Mouse (Mus musculus): ENCODE measurements around the gene Alpl. TPM values are rescaled to one million over a fixed set of nuclear protein-coding genes. Genes with fewer than 3 reads are reported as not detected.

Gene Alpl
- polyA plus RNA-seq, 1 experiment from 2014 or later, result 15.5 TPM

GRCm38 (mm10) chr4:137724766-137725165 lies 71.4 kb downstream of the Alpl start:
- Histone ChIP-seq H3K4me2 (ENCODE audit: low read depth, low read length) (peak overlapping the region; percentile 32; the same call in 1 of the 2 replicates), H3K9ac (ENCODE audit: low read depth, low read length) (no peak overlapping the region), H3K27me3 (ENCODE audit: control insufficient read depth, insufficient read depth, low read depth, low read length) (peaks cover 42% of the 10 kb centered on the region), H3K27ac (ENCODE audit: low read length) (no peak overlapping the region), H3K36me3 (ENCODE audit: control insufficient read depth, insufficient read depth) (no peaks in the 10 kb centered on the region), H3K9me3 (replicated peaks; ENCODE audit: control insufficient read depth, low read length) (no peaks in the 10 kb centered on the region), H3K4me1 (ENCODE audit: control insufficient read depth, low read depth, low read length) (peaks cover 15% of the 10 kb centered on the region), H3K4me3 (ENCODE audit: low read depth, low read length) (no peak overlapping the region; the same call in 1 of the 2 replicates)
- peak; percentile 22; the same call in 1 of the 2 replicates for ATAC-seq (ENCODE audit: low read depth)
- 34% methylated on average over 8 of the region's 8 CpGs for whole genome bisulfite sequencing (ENCODE audit: insufficient replicate concordance)

GRCm38 (mm10) chr4:137724212-137724611 lies 72.0 kb downstream of the Alpl start:
- Histone ChIP-seq H3K4me3 (ENCODE audit: low read depth, low read length) (peak overlapping the region; percentile 40), H3K36me3 (ENCODE audit: control insufficient read depth, insufficient read depth) (no peaks in the 10 kb centered on the region), H3K4me2 (ENCODE audit: low read depth, low read length) (peak overlapping the region; percentile 32; the same call in 1 of the 2 replicates), H3K9ac (ENCODE audit: low read depth, low read length) (no peak overlapping the region; the same call in 1 of the 2 replicates), H3K4me1 (ENCODE audit: control insufficient read depth, low read depth, low read length) (peaks cover 15% of the 10 kb centered on the region), H3K27me3 (ENCODE audit: control insufficient read depth, insufficient read depth, low read depth, low read length) (peaks cover 36% of the 10 kb centered on the region), H3K27ac (ENCODE audit: low read length) (no peak overlapping the region), H3K9me3 (replicated peaks; ENCODE audit: control insufficient read depth, low read length) (no peaks in the 10 kb centered on the region)
- peak; percentile 42 for ATAC-seq (ENCODE audit: low read depth)
- 37% methylated on average over 11 of the region's 11 CpGs for WGBS (ENCODE audit: insufficient replicate concordance)

- Histone ChIP-seq H3K36me3 (ENCODE audit: control insufficient read depth, insufficient read depth) (no peaks in the 10 kb centered on the region), H3K4me3 (ENCODE audit: low read depth, low read length) (no peak overlapping the region), H3K4me2 (ENCODE audit: low read depth, low read length) (peak overlapping the region; percentile 32), H3K9ac (ENCODE audit: low read depth, low read length) (no peak overlapping the region), H3K4me1 (ENCODE audit: control insufficient read depth, low read depth, low read length) (peaks cover 11% of the 10 kb centered on the region), H3K27ac (ENCODE audit: low read length) (no peak overlapping the region), H3K9me3 (replicated peaks; ENCODE audit: control insufficient read depth, low read length) (no peaks in the 10 kb centered on the region), H3K27me3 (ENCODE audit: control insufficient read depth, insufficient read depth, low read depth, low read length) (peaks cover 34% of the 10 kb centered on the region)
- WGBS (ENCODE audit: insufficient replicate concordance), result 25% methylated on average over 25 of the region's 25 CpGs
- no peak for ATAC-seq (ENCODE audit: low read depth)
Observed at GRCm38 (mm10) chr4:137723527-137723926, 72.7 kb downstream of the Alpl start.

GRCm38 (mm10) chr4:137722692-137723427 lies 73.3 kb downstream of the Alpl start:
- Histone ChIP-seq H3K36me3 (ENCODE audit: control insufficient read depth, insufficient read depth) (no peaks in the 10 kb centered on the region), H3K9ac (ENCODE audit: low read depth, low read length) (no peak overlapping the region), H3K4me1 (ENCODE audit: control insufficient read depth, low read depth, low read length) (peaks cover 9% of the 10 kb centered on the region), H3K27ac (ENCODE audit: low read length) (no peak overlapping the region), H3K9me3 (replicated peaks; ENCODE audit: control insufficient read depth, low read length) (no peaks in the 10 kb centered on the region), H3K4me3 (ENCODE audit: low read depth, low read length) (no peak overlapping the region), H3K27me3 (ENCODE audit: control insufficient read depth, insufficient read depth, low read depth, low read length) (peaks cover 27% of the 10 kb centered on the region), H3K4me2 (ENCODE audit: low read depth, low read length) (no peak overlapping the region)
- no peak for ATAC-seq (ENCODE audit: low read depth)
- WGBS (ENCODE audit: insufficient replicate concordance), result 14% methylated on average over 12 of the region's 12 CpGs

- Histone ChIP-seq H3K4me2 (ENCODE audit: low read depth, low read length) (no peak overlapping the region), H3K4me3 (ENCODE audit: low read depth, low read length) (no peak overlapping the region), H3K9me3 (replicated peaks; ENCODE audit: control insufficient read depth, low read length) (no peaks in the 10 kb centered on the region), H3K4me1 (ENCODE audit: control insufficient read depth, low read depth, low read length) (peaks cover 4% of the 10 kb centered on the region), H3K36me3 (ENCODE audit: control insufficient read depth, insufficient read depth) (no peaks in the 10 kb centered on the region), H3K27me3 (ENCODE audit: control insufficient read depth, insufficient read depth, low read depth, low read length) (peaks cover 21% of the 10 kb centered on the region), H3K9ac (ENCODE audit: low read depth, low read length) (no peak overlapping the region), H3K27ac (ENCODE audit: low read length) (no peak overlapping the region)
- no peak for ATAC-seq (ENCODE audit: low read depth)
- WGBS (ENCODE audit: insufficient replicate concordance), result 68% methylated on average over 3 of the region's 3 CpGs
Observed at GRCm38 (mm10) chr4:137722230-137722629, 74.0 kb downstream of the Alpl start.

- H3K27ac ChIP-seq (ENCODE audit: low read length), result no peak overlapping the region
- WGBS (ENCODE audit: insufficient replicate concordance), result 75% methylated on average over 15 of the region's 15 CpGs
- no peaks in the 10 kb centered on the region for H3K36me3 ChIP-seq (ENCODE audit: control insufficient read depth, insufficient read depth)
- H3K9ac ChIP-seq (ENCODE audit: low read depth, low read length), result no peak overlapping the region
- peaks cover 4% of the 10 kb centered on the region for H3K4me1 ChIP-seq (ENCODE audit: control insufficient read depth, low read depth, low read length)
- ATAC-seq (ENCODE audit: low read depth), result no peak
- H3K4me2 ChIP-seq (ENCODE audit: low read depth, low read length), result no peak overlapping the region
- H3K4me3 ChIP-seq (ENCODE audit: low read depth, low read length), result no peak overlapping the region
- H3K27me3 ChIP-seq (ENCODE audit: control insufficient read depth, insufficient read depth, low read depth, low read length), result peaks cover 20% of the 10 kb centered on the region
- no peaks in the 10 kb centered on the region for H3K9me3 ChIP-seq (replicated peaks; ENCODE audit: control insufficient read depth, low read length)
Observed at GRCm38 (mm10) chr4:137721563-137721962, 74.6 kb downstream of the Alpl start.

GRCm38 (mm10) chr4:137719378-137720077 lies 76.7 kb downstream of the Alpl start:
- no peak for ATAC-seq (ENCODE audit: low read depth)
- Histone ChIP-seq H3K4me3 (ENCODE audit: low read depth, low read length) (no peak overlapping the region), H3K4me2 (ENCODE audit: low read depth, low read length) (no peak overlapping the region), H3K9me3 (replicated peaks; ENCODE audit: control insufficient read depth, low read length) (no peaks in the 10 kb centered on the region), H3K27me3 (ENCODE audit: control insufficient read depth, insufficient read depth, low read depth, low read length) (peaks cover 20% of the 10 kb centered on the region), H3K4me1 (ENCODE audit: control insufficient read depth, low read depth, low read length) (no peaks in the 10 kb centered on the region; the same call in 1 of the 2 replicates), H3K27ac (ENCODE audit: low read length) (no peak overlapping the region), H3K9ac (ENCODE audit: low read depth, low read length) (no peak overlapping the region), H3K36me3 (ENCODE audit: control insufficient read depth, insufficient read depth) (no peaks in the 10 kb centered on the region)
- 25% methylated on average over 15 of the region's 15 CpGs for WGBS (ENCODE audit: insufficient replicate concordance)

- Histone ChIP-seq H3K27me3 (ENCODE audit: control insufficient read depth, insufficient read depth, low read depth, low read length) (peaks cover 11% of the 10 kb centered on the region), H3K4me2 (ENCODE audit: low read depth, low read length) (no peak overlapping the region), H3K27ac (ENCODE audit: low read length) (no peak overlapping the region), H3K4me1 (ENCODE audit: control insufficient read depth, low read depth, low read length) (peaks cover 15% of the 10 kb centered on the region), H3K9ac (ENCODE audit: low read depth, low read length) (no peak overlapping the region), H3K36me3 (ENCODE audit: control insufficient read depth, insufficient read depth) (no peaks in the 10 kb centered on the region), H3K4me3 (ENCODE audit: low read depth, low read length) (no peak overlapping the region), H3K9me3 (replicated peaks; ENCODE audit: control insufficient read depth, low read length) (no peaks in the 10 kb centered on the region)
- WGBS (ENCODE audit: insufficient replicate concordance), result 58% methylated on average over 15 of the region's 15 CpGs
- no peak for ATAC-seq (ENCODE audit: low read depth)
Observed at GRCm38 (mm10) chr4:137717671-137718070, 78.5 kb downstream of the Alpl start.

- peaks cover 11% of the 10 kb centered on the region for H3K27me3 ChIP-seq (ENCODE audit: control insufficient read depth, insufficient read depth, low read depth, low read length)
- no peak overlapping the region for H3K4me3 ChIP-seq (ENCODE audit: low read depth, low read length)
- peaks cover 17% of the 10 kb centered on the region for H3K4me1 ChIP-seq (ENCODE audit: control insufficient read depth, low read depth, low read length)
- no peaks in the 10 kb centered on the region for H3K36me3 ChIP-seq (ENCODE audit: control insufficient read depth, insufficient read depth)
- no peak overlapping the region for H3K9ac ChIP-seq (ENCODE audit: low read depth, low read length)
- WGBS (ENCODE audit: insufficient replicate concordance), result 61% methylated on average over 7 of the region's 7 CpGs
- no peaks in the 10 kb centered on the region for H3K9me3 ChIP-seq (replicated peaks; ENCODE audit: control insufficient read depth, low read length)
- no peak overlapping the region for H3K4me2 ChIP-seq (ENCODE audit: low read depth, low read length)
- no peak for ATAC-seq (ENCODE audit: low read depth)
- H3K27ac ChIP-seq (ENCODE audit: low read length), result no peak overlapping the region
Observed at GRCm38 (mm10) chr4:137717005-137717404, 79.2 kb downstream of the Alpl start.

All from liver, embryonic 16.5 days (tissue).